Mouse (Mus musculus) embryo, embryonic 10.5 days (tissue): Measurements from ENCODE around the gene Ros1.

ENCODE experiments used
- DNase-seq: peaks from one replicate; pipeline ENCODE4 v3.0.0-alpha.2; 2015; ENCODE audit warnings: low spot score

Gene Ros1

GRCm38 (mm10) chr10:52022413-52023212, 172.4 kb downstream of the Ros1 start, which contains the start of gene Vgll2:
TSS of gene Vgll2 (plus strand) at chr10:52022502.
- DNase-seq, result peak; percentile 77

DNA sequence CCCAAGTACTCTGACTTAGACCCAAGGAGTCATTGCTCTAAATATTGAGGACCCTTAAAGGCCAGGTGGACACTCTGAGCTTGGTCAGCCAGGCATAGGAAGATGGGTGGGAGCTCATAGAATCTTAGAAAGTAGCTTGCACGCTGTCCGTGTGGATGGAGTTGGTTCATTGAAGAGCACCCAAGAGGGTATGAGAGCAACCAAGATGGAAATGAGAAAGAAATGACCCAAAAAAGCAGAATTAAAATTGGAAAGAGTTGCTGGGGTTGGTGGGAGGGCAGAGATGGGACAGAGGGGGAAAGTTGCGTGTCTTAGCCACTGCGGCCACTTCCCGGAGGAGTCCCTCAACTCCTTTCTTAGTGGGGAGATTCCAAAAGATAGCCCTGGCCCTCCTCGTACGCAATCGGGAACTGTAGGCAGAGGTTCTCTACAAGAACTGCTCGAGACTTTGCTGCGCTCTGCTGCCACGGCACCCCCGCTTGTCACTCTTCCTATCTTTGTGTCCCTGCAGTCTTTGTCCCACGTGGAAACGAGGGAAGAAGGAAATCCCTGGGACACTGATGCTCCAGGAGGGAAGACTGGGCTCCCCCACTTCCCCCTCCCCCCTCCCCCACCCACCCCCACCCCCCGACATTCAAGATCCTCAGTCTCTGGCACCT, 173.2 kb downstream of the Ros1 start:
- peak; percentile 55 for DNase-seq

- peak; percentile 42 for DNase-seq
Observed at GRCm38 (mm10) chr10:52021231-52021630, 173.8 kb downstream of the Ros1 start.

DNA sequence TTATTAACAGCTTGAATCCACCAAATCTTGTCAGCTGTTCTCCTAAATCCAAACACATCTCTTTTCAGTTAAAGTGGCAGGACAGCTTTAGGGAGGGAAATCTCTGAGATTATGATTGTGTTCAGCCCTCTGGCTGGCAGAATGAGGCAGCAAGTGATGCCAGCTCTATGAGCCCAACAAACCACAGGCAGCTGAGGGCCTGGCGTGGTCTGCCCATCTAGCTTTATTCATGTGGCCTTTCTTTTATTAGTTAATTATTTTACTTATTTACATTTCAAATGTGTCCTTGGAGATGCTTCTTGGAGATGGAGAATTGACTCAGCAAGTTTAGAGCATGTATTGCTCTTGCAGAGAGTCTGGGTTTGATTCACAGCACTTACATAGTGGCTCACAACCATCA, 176.6 kb downstream of the Ros1 start:
- DNase-seq, result no peak
